Mouse (Mus musculus) forebrain, embryonic 10.5 days (tissue): ENCODE data around the gene Actc1. TPM values are rescaled to one million over a fixed set of nuclear protein-coding genes. Genes with fewer than 3 reads are reported as not detected.

Source experiments
- DNase-seq: peaks from one replicate; pipeline ENCODE4 v3.0.0-alpha.2; 2017; ENCODE audit warnings: low spot score; ENCODE audit errors: extremely low spot score
- H3K27ac ChIP-seq: fragments of 300-500 bp; sonication (generic); 2 replicates; pipeline ENCODE4 v1.5.1; 2016; ENCODE audit warnings: mild to moderate bottlenecking
- H3K27me3 ChIP-seq: fragments of 300-500 bp; sonication (generic); 2 replicates; pipeline ENCODE4 v1.6.1; 2016; ENCODE audit warnings: mild to moderate bottlenecking; ENCODE audit not compliant: poor library complexity, severe bottlenecking
- H3K36me3 ChIP-seq: fragments of 300-500 bp; sonication (generic); replicated peaks from 2 replicates; pipeline ENCODE4 v1.6.1; 2016; ENCODE audit warnings: mild to moderate bottlenecking, moderate library complexity
- H3K4me1 ChIP-seq: fragments of 300-500 bp; sonication (generic); 2 replicates; pipeline ENCODE4 v1.6.1; 2016
- H3K4me3 ChIP-seq: fragments of 300-500 bp; sonication (generic); 2 replicates; pipeline ENCODE4 v1.5.1; 2016; ENCODE audit warnings: mild to moderate bottlenecking, moderate library complexity
- H3K9me3 ChIP-seq: fragments of 300-500 bp; sonication (generic); 2 replicates; pipeline ENCODE4 v1.6.1; 2016; ENCODE audit warnings: mild to moderate bottlenecking, moderate library complexity
- WGBS: fragments of 180-500 bp; shearing (Covaris S2); methylation state at CpG from one replicate; pipeline ENCODE4 v1.1.7; 2016; 5-methylcytosine and 5-hydroxymethylcytosine counted together
- polyA plus RNA-seq: library from polyadenylated mRNA; unstranded; fragments of >200 nt; fragmentation: Nextera tagmentation; extraction: Ambion mirVana; gene quantifications from 2 replicates; pipeline ENCODE4 v1.2.1, GENCODE M21; 2016

Gene Actc1
- 1.5 and 1.6 TPM in 2 replicates for polyA plus RNA-seq

DNA sequence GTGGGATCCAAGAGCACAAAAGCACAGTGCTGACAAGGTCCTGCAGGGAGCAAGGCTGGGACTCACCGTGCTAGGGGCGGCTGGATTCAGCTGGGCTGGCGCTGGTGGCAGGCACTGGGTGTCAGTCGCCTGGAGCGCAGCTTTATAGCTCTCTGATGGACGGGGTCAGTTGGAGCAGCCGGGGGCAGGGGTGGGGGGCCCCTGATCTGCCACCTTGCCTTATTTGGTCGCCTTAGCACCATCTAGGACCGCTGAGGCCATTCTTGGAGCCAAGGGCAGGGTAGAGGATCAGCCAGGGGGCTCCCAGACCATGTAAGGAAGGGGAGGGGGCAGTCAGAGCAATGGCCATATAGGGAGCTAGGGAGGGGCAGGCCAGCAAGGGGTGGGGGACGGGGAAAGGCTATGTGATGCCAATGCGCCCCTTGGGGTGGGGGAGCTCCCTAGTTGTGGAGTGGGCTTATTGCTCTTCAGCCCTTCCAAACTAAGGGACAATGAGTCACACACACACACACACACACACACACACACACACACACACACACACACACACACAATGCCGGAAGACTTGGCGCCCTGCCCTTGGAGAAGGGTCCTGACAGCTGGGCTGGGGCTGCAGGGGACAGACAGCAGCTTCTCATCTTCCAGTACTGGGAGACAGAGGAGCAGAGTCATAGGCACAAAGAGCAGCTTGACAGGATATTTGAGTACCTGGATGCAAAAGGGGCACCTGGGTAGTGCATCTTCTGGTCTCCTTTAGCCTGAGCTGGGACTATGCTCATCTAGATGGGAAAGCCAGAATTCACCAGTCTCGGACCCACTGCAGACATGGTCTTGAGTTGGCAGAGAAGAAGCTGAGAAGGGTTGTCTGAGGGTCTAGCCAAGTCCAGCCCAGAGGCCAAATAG lies at the start of gene Actc1:
TSS of gene Actc1 (minus strand) at position 853 of the 903 bp plus-strand sequence.
- Histone ChIP-seq H3K9me3 (no peaks in the 10 kb centered on the region), H3K36me3 (no peaks in the 10 kb centered on the region), H3K4me3 (no peak within 1 kb of the TSS), H3K27ac (peak within 1 kb of the TSS; percentile 30; the same call in 1 of the 2 replicates), H3K27me3 (no peaks in the 10 kb centered on the region), H3K4me1 (peaks cover 11% of the 10 kb centered on the region)
- no peak for DNase-seq
- WGBS: 52% methylated on average over 14 of the region's 14 CpGs

DNA sequence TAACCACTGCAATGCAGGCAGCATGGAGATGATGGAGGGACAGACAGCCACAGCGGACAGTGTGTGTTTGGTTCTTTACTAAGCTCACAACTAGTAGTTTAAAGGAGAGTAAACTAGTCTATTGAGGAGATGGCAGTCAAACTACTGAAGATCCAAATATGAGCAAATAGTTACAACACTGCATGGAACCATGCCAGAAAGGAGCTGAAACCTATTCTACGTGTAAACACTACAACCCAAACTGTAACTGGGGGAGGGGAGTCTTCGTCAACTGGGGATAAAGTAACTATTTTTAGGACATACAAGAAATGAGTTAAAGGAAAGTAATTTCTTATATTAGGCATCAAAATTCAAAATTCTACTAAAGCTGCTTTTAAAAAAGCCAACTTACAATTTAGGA lies 49.1 kb upstream of the Actc1 start:
- Histone ChIP-seq H3K27ac (no peak overlapping the region), H3K36me3 (peaks cover 85% of the 10 kb centered on the region), H3K4me1 (no peaks in the 10 kb centered on the region), H3K27me3 (no peaks in the 10 kb centered on the region), H3K9me3 (no peaks in the 10 kb centered on the region), H3K4me3 (no peak overlapping the region)
- DNase-seq: no peak
- WGBS: 92% methylated on average over 3 of the region's 3 CpGs

DNA sequence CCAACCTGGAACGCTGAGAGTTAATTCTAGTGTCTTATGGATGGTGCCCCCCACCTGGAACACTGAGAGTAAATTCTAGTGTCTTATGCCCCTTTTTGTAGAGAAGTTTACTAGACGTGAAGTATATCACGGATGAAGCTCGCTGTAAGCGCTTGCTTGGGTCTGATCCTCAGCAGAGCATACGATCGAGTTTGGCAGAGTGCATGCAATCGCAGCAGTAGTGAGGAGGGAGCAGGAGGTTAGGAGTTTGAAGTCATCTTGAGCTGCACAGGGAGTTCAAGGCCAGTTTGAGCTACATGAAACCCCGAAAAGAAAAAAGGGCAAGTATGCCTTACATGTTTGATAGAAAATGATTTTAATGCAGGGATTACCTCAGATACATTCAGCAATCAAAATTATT lies 47.5 kb upstream of the Actc1 start:
- H3K27me3 ChIP-seq: no peaks in the 10 kb centered on the region
- no peak for DNase-seq
- whole genome bisulfite sequencing: 92% methylated on average over 9 of the region's 9 CpGs
- H3K36me3 ChIP-seq: peaks cover 71% of the 10 kb centered on the region
- H3K4me1 ChIP-seq: no peaks in the 10 kb centered on the region
- no peaks in the 10 kb centered on the region for H3K9me3 ChIP-seq
- H3K4me3 ChIP-seq: no peak overlapping the region
- H3K27ac ChIP-seq: no peak overlapping the region

DNA sequence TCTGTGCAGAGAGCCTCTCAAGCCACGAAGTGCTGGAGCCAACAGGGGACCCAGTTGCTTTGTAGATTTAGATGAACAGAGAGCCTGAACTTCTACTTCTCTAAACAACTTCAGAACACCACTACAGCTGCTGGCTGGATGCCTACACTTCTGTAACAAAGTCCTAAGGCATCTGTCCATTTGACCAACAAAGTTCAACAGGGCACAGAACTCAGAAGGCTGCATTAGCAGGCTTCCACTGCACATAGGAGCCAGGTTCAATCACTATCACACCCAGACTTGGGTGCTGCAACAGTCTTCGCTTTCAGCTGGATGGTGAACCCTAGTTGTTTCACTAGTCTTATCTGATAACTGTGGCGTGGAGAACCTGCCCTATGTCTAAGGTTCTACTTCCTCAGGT lies 46.5 kb upstream of the Actc1 start:
- DNase-seq: no peak
- no peaks in the 10 kb centered on the region for H3K4me1 ChIP-seq
- H3K27ac ChIP-seq: no peak overlapping the region
- no peaks in the 10 kb centered on the region for H3K9me3 ChIP-seq
- no peaks in the 10 kb centered on the region for H3K27me3 ChIP-seq
- WGBS: 86% methylated on average over 3 of the region's 3 CpGs
- H3K36me3 ChIP-seq: peaks cover 61% of the 10 kb centered on the region
- no peak overlapping the region for H3K4me3 ChIP-seq

- no peaks in the 10 kb centered on the region for H3K9me3 ChIP-seq
- DNase-seq: no peak
- H3K36me3 ChIP-seq: peaks cover 54% of the 10 kb centered on the region
- 96% methylated on average over 5 of the region's 5 CpGs for WGBS
- no peak overlapping the region for H3K27ac ChIP-seq
- H3K4me3 ChIP-seq: no peak overlapping the region
- H3K4me1 ChIP-seq: no peaks in the 10 kb centered on the region
- no peaks in the 10 kb centered on the region for H3K27me3 ChIP-seq
Observed at GRCm38 (mm10) chr2:114099109-114099508, 45.8 kb upstream of the Actc1 start.

- Histone ChIP-seq H3K4me1 (no peaks in the 10 kb centered on the region), H3K4me3 (no peak overlapping the region), H3K36me3 (peaks cover 39% of the 10 kb centered on the region), H3K9me3 (no peaks in the 10 kb centered on the region), H3K27ac (no peak overlapping the region), H3K27me3 (no peaks in the 10 kb centered on the region)
- 94% methylated on average over 4 of the region's 4 CpGs for WGBS
- DNase-seq: no peak
Observed at GRCm38 (mm10) chr2:114097627-114098026, 44.3 kb upstream of the Actc1 start.

DNA sequence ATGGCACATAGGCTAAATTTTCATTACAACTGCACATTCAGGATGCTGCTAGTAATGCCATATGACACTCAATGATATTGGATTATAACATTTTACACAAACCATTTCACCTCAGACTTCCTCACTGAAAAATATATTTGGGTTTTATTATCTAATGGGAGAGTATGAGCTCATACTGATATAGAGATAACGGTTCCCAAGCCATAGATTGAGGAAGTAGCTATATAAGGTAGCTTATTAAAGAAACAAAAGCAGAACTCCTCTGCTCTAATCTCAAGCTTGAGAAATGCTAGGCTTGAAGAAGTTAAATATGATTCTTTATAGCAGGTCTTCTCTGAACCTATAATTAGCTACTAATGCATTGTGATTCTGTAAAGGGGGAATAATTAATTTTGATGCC lies 43.2 kb upstream of the Actc1 start:
- H3K27me3 ChIP-seq: no peaks in the 10 kb centered on the region
- H3K4me3 ChIP-seq: no peak overlapping the region
- 91% methylated on average over 1 of the region's 1 CpGs for WGBS
- no peaks in the 10 kb centered on the region for H3K9me3 ChIP-seq
- H3K4me1 ChIP-seq: no peaks in the 10 kb centered on the region
- H3K27ac ChIP-seq: no peak overlapping the region
- peaks cover 29% of the 10 kb centered on the region for H3K36me3 ChIP-seq
- DNase-seq: no peak

GRCm38 (mm10) chr2:114095348-114095747 lies 42.0 kb upstream of the Actc1 start:
- H3K4me3 ChIP-seq: no peak overlapping the region
- WGBS: 94% methylated on average over 5 of the region's 5 CpGs
- H3K9me3 ChIP-seq: no peaks in the 10 kb centered on the region
- H3K36me3 ChIP-seq: peaks cover 17% of the 10 kb centered on the region
- H3K27ac ChIP-seq: no peak overlapping the region
- H3K4me1 ChIP-seq: no peaks in the 10 kb centered on the region
- no peaks in the 10 kb centered on the region for H3K27me3 ChIP-seq
- no peak for DNase-seq

DNA sequence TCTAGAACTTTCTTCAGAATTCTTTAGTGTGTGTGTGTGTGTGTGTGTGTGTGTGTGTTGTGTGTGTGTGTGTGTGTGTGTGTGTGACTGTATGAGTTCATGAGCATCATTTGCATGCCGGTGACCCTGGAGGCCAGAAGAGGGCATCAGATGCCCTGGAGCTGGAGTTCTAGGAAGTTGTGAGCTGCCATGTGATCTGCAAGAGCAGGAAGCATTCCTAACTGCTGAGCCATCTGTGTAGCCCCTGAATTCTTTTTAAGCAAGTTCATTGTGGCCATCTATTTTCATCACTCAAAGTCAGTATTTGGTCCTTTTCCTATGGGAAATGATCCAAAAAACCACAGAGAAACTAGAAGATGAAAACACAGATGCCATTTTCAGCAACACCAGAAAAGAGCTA lies 41.3 kb upstream of the Actc1 start:
- no peak overlapping the region for H3K4me3 ChIP-seq
- no peak overlapping the region for H3K27ac ChIP-seq
- peaks cover 10% of the 10 kb centered on the region for H3K36me3 ChIP-seq
- H3K9me3 ChIP-seq: no peaks in the 10 kb centered on the region
- no peaks in the 10 kb centered on the region for H3K4me1 ChIP-seq
- 85% methylated on average over 1 of the region's 1 CpGs for WGBS
- H3K27me3 ChIP-seq: no peaks in the 10 kb centered on the region
- no peak for DNase-seq

DNA sequence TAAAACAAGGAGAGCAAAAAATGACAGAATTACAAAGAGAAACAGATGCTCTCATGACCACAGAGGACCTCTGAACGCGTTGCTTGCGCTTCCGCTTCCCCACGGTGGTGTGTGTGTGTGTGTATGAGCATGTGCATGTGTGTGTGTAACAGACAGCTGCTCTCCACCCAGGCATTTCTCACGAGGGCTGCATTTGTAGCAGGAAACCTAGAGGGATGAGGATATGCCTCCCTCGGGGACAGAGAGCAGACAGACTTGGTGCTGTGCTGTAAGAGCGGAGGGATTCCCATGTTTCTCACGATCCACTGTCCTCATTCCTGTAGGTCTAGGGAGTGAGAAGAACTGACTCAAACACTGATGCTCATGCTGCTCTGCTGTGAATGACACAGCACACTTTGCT lies 40.2 kb upstream of the Actc1 start:
- no peak for DNase-seq
- no peaks in the 10 kb centered on the region; the same call in 1 of the 2 replicates for H3K36me3 ChIP-seq
- H3K27ac ChIP-seq: no peak overlapping the region
- 86% methylated on average over 9 of the region's 9 CpGs for WGBS
- no peak overlapping the region for H3K4me3 ChIP-seq
- no peaks in the 10 kb centered on the region for H3K4me1 ChIP-seq
- no peaks in the 10 kb centered on the region for H3K9me3 ChIP-seq
- no peaks in the 10 kb centered on the region for H3K27me3 ChIP-seq

GRCm38 (mm10) chr2:114089862-114090261 lies 36.5 kb upstream of the Actc1 start:
- Histone ChIP-seq H3K9me3 (no peaks in the 10 kb centered on the region), H3K27me3 (no peaks in the 10 kb centered on the region), H3K4me3 (no peak overlapping the region), H3K27ac (no peak overlapping the region), H3K4me1 (no peaks in the 10 kb centered on the region), H3K36me3 (no peaks in the 10 kb centered on the region)
- DNase-seq: no peak
- 88% methylated on average over 3 of the region's 3 CpGs for WGBS

GRCm38 (mm10) chr2:114087271-114087670 lies 33.9 kb upstream of the Actc1 start:
- H3K27ac ChIP-seq: no peak overlapping the region
- WGBS: 68% methylated on average over 1 of the region's 1 CpGs
- no peaks in the 10 kb centered on the region for H3K9me3 ChIP-seq
- no peak overlapping the region for H3K4me3 ChIP-seq
- H3K36me3 ChIP-seq: no peaks in the 10 kb centered on the region
- H3K4me1 ChIP-seq: no peaks in the 10 kb centered on the region
- DNase-seq: no peak
- H3K27me3 ChIP-seq: no peaks in the 10 kb centered on the region

DNA sequence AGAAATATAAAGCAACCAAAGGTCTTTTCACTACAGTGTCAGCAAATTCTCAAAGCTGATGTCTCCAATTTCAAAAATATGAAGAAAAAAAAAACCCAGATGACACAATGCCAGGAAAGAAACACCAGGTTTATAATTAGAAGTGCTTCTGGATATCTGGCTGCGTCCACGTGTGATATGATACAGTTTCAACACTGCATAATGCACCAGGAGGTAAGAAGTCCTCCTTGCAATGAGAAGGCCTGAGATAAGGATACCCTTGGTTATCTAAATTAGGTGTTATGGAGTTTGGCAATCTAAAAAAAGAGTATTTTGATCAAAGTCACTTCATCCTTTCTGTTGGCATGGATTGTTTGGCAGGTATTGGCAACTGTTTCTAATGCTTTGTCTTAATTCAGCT lies 18.5 kb upstream of the Actc1 start:
- Histone ChIP-seq H3K27me3 (no peaks in the 10 kb centered on the region), H3K36me3 (no peaks in the 10 kb centered on the region), H3K4me3 (no peak overlapping the region), H3K9me3 (no peaks in the 10 kb centered on the region), H3K4me1 (peaks cover 4% of the 10 kb centered on the region; the same call in 1 of the 2 replicates), H3K27ac (no peak overlapping the region)
- DNase-seq: no peak
- 98% methylated on average over 2 of the region's 2 CpGs for WGBS
